Mouse (Mus musculus): Measurements from ENCODE around the gene Pde1a. TPM values are rescaled to one million over a fixed set of nuclear protein-coding genes. Genes with fewer than 3 reads are reported as not detected.
A peak's percentile ranks its signal among the peaks of the same experiment; 100 is the strongest.

Pde1a gene
- total RNA-seq, 1 experiment, result 0.31 TPM

DNA sequence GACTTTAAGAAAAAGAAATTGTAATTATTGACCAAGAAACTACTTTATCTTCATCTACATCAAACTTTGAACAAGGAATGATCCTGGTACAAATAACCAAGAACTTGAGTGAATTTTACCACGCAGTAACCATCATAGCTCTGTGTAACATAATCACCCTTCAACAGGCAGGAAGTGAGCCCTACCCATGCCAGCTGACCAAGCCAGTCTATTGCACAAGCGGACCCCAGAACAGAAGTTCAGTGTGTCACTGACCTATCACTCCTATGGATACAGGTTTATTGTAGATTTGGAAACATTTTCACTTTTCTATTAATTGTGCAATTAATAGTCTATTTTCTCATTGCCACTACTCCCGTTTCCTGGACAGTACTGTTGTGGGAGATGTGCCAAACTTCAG lies 3.4 kb upstream of the Pde1a start:
- TF ChIP-seq ZNF384 (IDR thresholded peaks at IDR 0.05; ENCODE audit: low read depth, low read length), result no peak
- TF ChIP-seq ZC3H11A (IDR thresholded peaks at IDR 0.05; ENCODE audit: borderline replicate concordance, low read depth, low read length), result no peak
- no peak for TF ChIP-seq CHD2 (IDR thresholded peaks at IDR 0.05; ENCODE audit: low read depth, low read length)
- TF ChIP-seq HCFC1 (IDR thresholded peaks at IDR 0.05; ENCODE audit: borderline replicate concordance, insufficient read depth, low read length), result no peak
- TF ChIP-seq MAFK (IDR thresholded peaks at IDR 0.05; ENCODE audit: insufficient read depth, low read depth, low read length), result no peak

GRCm38 (mm10) chr2:80126663-80127062 lies 2.6 kb downstream of the Pde1a start:
- peak; percentile 46 for DNase-seq (ENCODE audit: low read depth, low spot score)
- no peak for TF ChIP-seq HCFC1 (IDR thresholded peaks at IDR 0.05; ENCODE audit: borderline replicate concordance, insufficient read depth, low read length)
- TF ChIP-seq CHD2 (IDR thresholded peaks at IDR 0.05; ENCODE audit: low read depth, low read length), result peak; percentile 28; the same call in 1 of the 2 replicates
- in situ Hi-C loops (cut with MboI; ENCODE audit: low sequenced_read_pairs in 2 of 2, unreplicated experiment in 2 of 2), result no loop called here
- H3K4me1 ChIP-seq (ENCODE audit: control insufficient read depth in 2 of 2, insufficient read depth in 2 of 2, low read length in 2 of 2, poor library complexity in 1 of 2), result peaks cover 0 to 5% of the 10 kb centered on the region in 2 experiments; a peak in 2 of 4 replicates
- no peak overlapping the region for H3K27ac ChIP-seq (ENCODE audit: insufficient read depth, low read depth, low read length, poor library complexity, severe bottlenecking)
- H3K9ac ChIP-seq (ENCODE audit: insufficient read depth, low read depth, low read length, poor library complexity, severe bottlenecking), result no peak overlapping the region
- no peaks in the 10 kb centered on the region for H3K9me3 ChIP-seq (ENCODE audit: control insufficient read depth, insufficient read depth, low read depth, low read length)
- no peak overlapping the region for H3K4me3 ChIP-seq (ENCODE audit: insufficient read depth in 1 of 2, low read depth in 1 of 2, low read length in 2 of 2, poor library complexity in 1 of 2, severe bottlenecking in 1 of 2)
- no peaks in the 10 kb centered on the region for H3K36me3 ChIP-seq (ENCODE audit: control insufficient read depth, insufficient read depth, low read length, poor library complexity, severe bottlenecking)

More for the DNA sequence above, 3.4 kb upstream of the Pde1a start:
- H3K36me3 ChIP-seq (ENCODE audit: control insufficient read depth, insufficient read depth, low read length, poor library complexity, severe bottlenecking), result no peaks in the 10 kb centered on the region
- H3K27ac ChIP-seq (ENCODE audit: insufficient read depth, low read depth, low read length, poor library complexity, severe bottlenecking), result no peak overlapping the region
- H3K4me1 ChIP-seq (ENCODE audit: control insufficient read depth in 2 of 2, insufficient read depth in 2 of 2, low read length in 2 of 2, poor library complexity in 1 of 2), result 0 out of 4 replicates have a peak, but pooled peaks cover 0 to 1% of the 10 kb centered on the region in 2 experiments
- H3K9me3 ChIP-seq (ENCODE audit: control insufficient read depth, insufficient read depth, low read depth, low read length), result no peaks in the 10 kb centered on the region
- DNase-seq (ENCODE audit: low read depth, low spot score), result no peak
- in situ Hi-C loops (cut with MboI; ENCODE audit: low sequenced_read_pairs in 2 of 2, unreplicated experiment in 2 of 2), result no loop called here
- no peak overlapping the region for H3K9ac ChIP-seq (ENCODE audit: insufficient read depth, low read depth, low read length, poor library complexity, severe bottlenecking)
- no peak overlapping the region for H3K4me3 ChIP-seq (ENCODE audit: insufficient read depth in 1 of 2, low read depth in 1 of 2, low read length in 2 of 2, poor library complexity in 1 of 2, severe bottlenecking in 1 of 2)

DNA sequence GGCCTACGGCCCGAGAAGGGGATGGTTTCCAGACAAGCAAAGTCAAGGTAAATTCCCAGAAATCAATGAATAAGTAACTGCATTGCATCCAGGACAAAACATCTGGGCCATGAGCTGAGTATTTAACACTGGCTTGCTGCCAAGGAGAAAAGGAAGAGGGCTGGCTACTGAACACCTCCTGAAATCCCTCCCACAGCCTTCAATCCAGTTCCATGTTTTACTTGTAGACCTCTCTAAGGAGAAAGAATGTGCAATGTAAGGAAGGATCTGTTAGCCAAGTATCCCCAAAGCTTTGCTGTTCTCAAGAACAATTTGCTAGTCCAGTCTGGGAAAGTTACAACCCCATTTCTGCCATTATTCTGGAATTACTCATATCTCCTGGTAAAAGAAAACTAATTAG lies 42.4 kb downstream of the Pde1a start:
- TF ChIP-seq ZNF384 (IDR thresholded peaks at IDR 0.05; ENCODE audit: low read depth, low read length) (no peak), CHD2 (IDR thresholded peaks at IDR 0.05; ENCODE audit: low read depth, low read length) (no peak), HCFC1 (IDR thresholded peaks at IDR 0.05; ENCODE audit: borderline replicate concordance, insufficient read depth, low read length) (no peak), ZC3H11A (IDR thresholded peaks at IDR 0.05; ENCODE audit: borderline replicate concordance, low read depth, low read length) (no peak), MAFK (IDR thresholded peaks at IDR 0.05; ENCODE audit: insufficient read depth, low read depth, low read length) (no peak)
- H3K36me3 ChIP-seq (ENCODE audit: control insufficient read depth, insufficient read depth, low read length, poor library complexity, severe bottlenecking), result no peaks in the 10 kb centered on the region
- no peak overlapping the region for H3K27ac ChIP-seq (ENCODE audit: insufficient read depth, low read depth, low read length, poor library complexity, severe bottlenecking)
- H3K4me1 ChIP-seq (ENCODE audit: control insufficient read depth in 2 of 2, insufficient read depth in 2 of 2, low read length in 2 of 2, poor library complexity in 1 of 2), result no peaks in the 10 kb centered on the region
- no peak overlapping the region for H3K9ac ChIP-seq (ENCODE audit: insufficient read depth, low read depth, low read length, poor library complexity, severe bottlenecking)
- no peak overlapping the region for H3K4me3 ChIP-seq (ENCODE audit: insufficient read depth in 1 of 2, low read depth in 1 of 2, low read length in 2 of 2, poor library complexity in 1 of 2, severe bottlenecking in 1 of 2)
- H3K9me3 ChIP-seq (ENCODE audit: control insufficient read depth, insufficient read depth, low read depth, low read length), result no peaks in the 10 kb centered on the region
- DNase-seq (ENCODE audit: low read depth, low spot score), result peak; percentile 12
- in situ Hi-C loops (cut with MboI; ENCODE audit: low sequenced_read_pairs in 2 of 2, unreplicated experiment in 2 of 2), result no loop called here

- Histone ChIP-seq H3K27ac (ENCODE audit: insufficient read depth, low read depth, low read length, poor library complexity, severe bottlenecking) (no peak overlapping the region), H3K4me3 (ENCODE audit: insufficient read depth in 1 of 2, low read depth in 1 of 2, low read length in 2 of 2, poor library complexity in 1 of 2, severe bottlenecking in 1 of 2) (no peak overlapping the region), H3K9me3 (ENCODE audit: control insufficient read depth, insufficient read depth, low read depth, low read length) (no peaks in the 10 kb centered on the region), H3K4me1 (ENCODE audit: control insufficient read depth in 2 of 2, insufficient read depth in 2 of 2, low read length in 2 of 2, poor library complexity in 1 of 2) (no peaks in the 10 kb centered on the region), H3K36me3 (ENCODE audit: control insufficient read depth, insufficient read depth, low read length, poor library complexity, severe bottlenecking) (no peaks in the 10 kb centered on the region), H3K9ac (ENCODE audit: insufficient read depth, low read depth, low read length, poor library complexity, severe bottlenecking) (no peak overlapping the region)
- in situ Hi-C loops (cut with MboI; ENCODE audit: low sequenced_read_pairs in 2 of 2, unreplicated experiment in 2 of 2), result no loop called here
- TF ChIP-seq HCFC1 (IDR thresholded peaks at IDR 0.05; ENCODE audit: borderline replicate concordance, insufficient read depth, low read length) (no peak), ZC3H11A (IDR thresholded peaks at IDR 0.05; ENCODE audit: borderline replicate concordance, low read depth, low read length) (no peak), CHD2 (IDR thresholded peaks at IDR 0.05; ENCODE audit: low read depth, low read length) (no peak), ZNF384 (IDR thresholded peaks at IDR 0.05; ENCODE audit: low read depth, low read length) (no peak), MAFK (IDR thresholded peaks at IDR 0.05; ENCODE audit: insufficient read depth, low read depth, low read length) (no peak)
- no peak for DNase-seq (ENCODE audit: low read depth, low spot score)
These were observed 49.0 kb downstream of the Pde1a start for GRCm38 (mm10) chr2:80080090-80080821.

Data from ES-E14 (cell line).